Mouse (Mus musculus): ENCODE results near the gene Ttc6. TPM values are rescaled to one million over a fixed set of nuclear protein-coding genes. Genes with fewer than 3 reads are reported as not detected.
A peak's percentile ranks its signal among the peaks of the same experiment; 100 is the strongest.

Ttc6 gene
- polyA plus RNA-seq, 1 experiment from 2014 or later, result 2.9 TPM

DNA sequence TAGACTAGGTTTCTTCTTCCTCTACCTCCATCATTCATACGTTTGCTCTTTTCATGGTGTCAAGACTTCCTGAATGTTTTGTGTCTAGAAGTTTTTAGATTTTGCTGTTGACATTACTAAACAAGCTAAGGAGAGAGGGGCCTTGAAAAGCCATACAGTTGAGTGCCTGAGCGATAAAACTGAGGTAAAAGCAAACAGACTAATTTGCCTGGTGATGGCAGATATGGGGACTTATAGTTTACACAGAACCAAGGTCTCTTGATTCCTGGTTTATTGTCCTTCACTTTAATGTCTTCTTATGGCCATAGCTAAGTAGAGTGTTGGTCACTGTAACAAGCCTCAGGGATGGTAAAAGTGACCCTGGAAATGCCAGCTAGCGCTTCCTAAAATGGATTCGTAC, 51.2 kb downstream of the Ttc6 start:
- Histone ChIP-seq H3K36me3 (ENCODE audit: control insufficient read depth, insufficient read depth, low read length) (no peaks in the 10 kb centered on the region), H3K4me3 (ENCODE audit: low read depth, low read length) (no peak overlapping the region), H3K4me2 (no peak overlapping the region), H3K4me1 (ENCODE audit: control insufficient read depth, insufficient read depth, low read length) (no peaks in the 10 kb centered on the region), H3K27ac (ENCODE audit: low read depth, low read length) (no peak overlapping the region), H3K9me3 (ENCODE audit: control insufficient read depth, low read length) (no peaks in the 10 kb centered on the region), H3K27me3 (ENCODE audit: control insufficient read depth, insufficient read depth, low read length) (no peaks in the 10 kb centered on the region), H3K9ac (ENCODE audit: low read length) (no peak overlapping the region)
- DNase-seq (ENCODE audit: low spot score, missing footprints) (no peak), ATAC-seq (ENCODE audit: low FRiP score) (no peak)
- WGBS, result 92% methylated on average over 4 of the region's 4 CpGs

DNA sequence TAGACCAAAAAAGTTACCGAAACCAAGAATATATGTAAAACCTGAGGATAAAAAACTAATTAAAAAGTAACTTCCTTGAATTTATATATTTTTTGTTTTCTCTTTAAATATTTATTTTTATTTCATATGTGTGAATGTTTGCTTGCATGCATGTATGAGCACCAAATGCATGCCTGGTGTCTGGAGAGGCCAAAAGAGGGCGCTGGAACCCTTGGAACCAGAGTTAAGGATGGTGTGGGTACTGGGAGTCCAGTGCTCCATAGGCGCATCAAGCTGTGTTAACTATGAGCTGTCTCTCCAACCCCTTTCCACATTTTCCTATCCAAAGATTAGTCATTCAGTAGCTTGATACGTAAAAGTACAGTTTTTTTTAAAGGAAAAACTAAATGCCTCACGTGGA, 58.1 kb downstream of the Ttc6 start:
- ATAC-seq (ENCODE audit: low FRiP score) (no peak), DNase-seq (ENCODE audit: low spot score, missing footprints) (no peak)
- no peaks in the 10 kb centered on the region for H3K36me3 ChIP-seq (ENCODE audit: control insufficient read depth, insufficient read depth, low read length)
- H3K27me3 ChIP-seq (ENCODE audit: control insufficient read depth, insufficient read depth, low read length), result no peaks in the 10 kb centered on the region
- no peak overlapping the region for H3K27ac ChIP-seq (ENCODE audit: low read depth, low read length)
- no peak overlapping the region for H3K4me3 ChIP-seq (ENCODE audit: low read depth, low read length)
- no peak overlapping the region for H3K9ac ChIP-seq (ENCODE audit: low read length)
- 0 out of 2 replicates have a peak, but pooled peaks cover 4% of the 10 kb centered on the region for H3K4me1 ChIP-seq (ENCODE audit: control insufficient read depth, insufficient read depth, low read length)
- H3K9me3 ChIP-seq (ENCODE audit: control insufficient read depth, low read length), result no peaks in the 10 kb centered on the region
- no peak overlapping the region for H3K4me2 ChIP-seq
- WGBS, result 72% methylated on average over 5 of the region's 5 CpGs

DNA sequence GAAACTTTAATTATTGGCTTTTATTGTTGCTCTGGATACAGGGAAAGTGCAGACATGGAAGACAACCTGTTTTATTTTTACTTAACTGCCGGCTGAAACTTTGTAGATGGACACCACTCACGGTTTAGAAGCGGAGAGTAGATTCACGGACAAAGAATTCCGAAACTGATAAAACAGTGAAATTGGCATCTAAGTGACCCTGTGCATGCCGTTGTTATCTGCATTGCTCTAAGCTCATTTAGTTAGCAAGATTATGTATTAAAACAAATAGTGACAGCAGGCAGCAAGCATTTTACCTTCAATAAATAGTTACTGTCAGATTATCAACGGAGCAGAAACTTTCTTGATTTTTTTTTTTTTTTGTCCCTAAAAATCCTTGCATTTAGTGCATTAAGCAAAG, 59.4 kb downstream of the Ttc6 start:
- 54% methylated on average over 7 of the region's 7 CpGs for WGBS

DNA sequence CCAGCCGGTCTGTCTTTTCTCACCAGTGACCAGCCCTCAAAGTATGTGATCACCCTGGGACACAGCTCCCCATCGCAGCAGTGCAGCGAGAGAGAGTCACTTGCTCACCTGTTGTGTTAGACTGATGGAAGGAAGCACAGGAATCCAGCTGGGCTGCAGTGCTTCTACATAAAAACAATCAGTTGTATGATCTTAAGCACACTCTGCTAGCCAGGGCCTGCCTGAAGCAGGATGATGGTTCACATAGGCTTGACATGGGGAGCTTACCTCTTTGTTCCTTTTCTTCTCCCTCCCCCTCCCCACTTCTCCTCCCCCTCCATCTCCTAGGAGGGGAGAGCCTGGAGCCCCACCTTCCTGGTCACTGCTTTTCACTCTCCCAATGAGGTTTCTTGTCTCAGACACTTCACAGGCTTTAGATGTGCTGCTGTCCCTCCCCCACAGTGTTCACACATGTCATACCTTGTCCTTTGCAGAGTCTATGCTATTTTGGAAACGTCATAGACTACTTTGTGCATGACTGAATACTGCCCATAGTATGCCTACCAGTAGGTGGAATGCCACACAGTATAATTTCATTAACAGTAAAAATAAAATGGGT, 60.2 kb downstream of the Ttc6 start:
- no peak overlapping the region for H3K9ac ChIP-seq (ENCODE audit: low read length)
- H3K36me3 ChIP-seq (ENCODE audit: control insufficient read depth, insufficient read depth, low read length), result no peaks in the 10 kb centered on the region
- 0 out of 2 replicates have a peak, but pooled peaks cover 4% of the 10 kb centered on the region for H3K4me1 ChIP-seq (ENCODE audit: control insufficient read depth, insufficient read depth, low read length)
- no peaks in the 10 kb centered on the region for H3K9me3 ChIP-seq (ENCODE audit: control insufficient read depth, low read length)
- no peak overlapping the region for H3K27ac ChIP-seq (ENCODE audit: low read depth, low read length)
- WGBS, result 34% methylated on average over 4 of the region's 4 CpGs
- no peak overlapping the region for H3K4me2 ChIP-seq
- DNase-seq (ENCODE audit: low spot score, missing footprints), result no peak
- H3K27me3 ChIP-seq (ENCODE audit: control insufficient read depth, insufficient read depth, low read length), result no peaks in the 10 kb centered on the region
- peak; percentile 63; the same call in 1 of the 2 replicates for ATAC-seq (ENCODE audit: low FRiP score)
- H3K4me3 ChIP-seq (ENCODE audit: low read depth, low read length), result no peak overlapping the region

More for the DNA sequence above, 59.4 kb downstream of the Ttc6 start:
- Histone ChIP-seq H3K27me3 (ENCODE audit: control insufficient read depth, insufficient read depth, low read length) (no peaks in the 10 kb centered on the region), H3K27ac (ENCODE audit: low read depth, low read length) (no peak overlapping the region), H3K4me2 (no peak overlapping the region), H3K9me3 (ENCODE audit: control insufficient read depth, low read length) (no peaks in the 10 kb centered on the region), H3K4me3 (ENCODE audit: low read depth, low read length) (no peak overlapping the region), H3K4me1 (ENCODE audit: control insufficient read depth, insufficient read depth, low read length) (0 out of 2 replicates have a peak, but pooled peaks cover 4% of the 10 kb centered on the region), H3K9ac (ENCODE audit: low read length) (no peak overlapping the region), H3K36me3 (ENCODE audit: control insufficient read depth, insufficient read depth, low read length) (no peaks in the 10 kb centered on the region)
- DNase-seq (ENCODE audit: low spot score, missing footprints) (no peak), ATAC-seq (ENCODE audit: low FRiP score) (no peak)

DNA sequence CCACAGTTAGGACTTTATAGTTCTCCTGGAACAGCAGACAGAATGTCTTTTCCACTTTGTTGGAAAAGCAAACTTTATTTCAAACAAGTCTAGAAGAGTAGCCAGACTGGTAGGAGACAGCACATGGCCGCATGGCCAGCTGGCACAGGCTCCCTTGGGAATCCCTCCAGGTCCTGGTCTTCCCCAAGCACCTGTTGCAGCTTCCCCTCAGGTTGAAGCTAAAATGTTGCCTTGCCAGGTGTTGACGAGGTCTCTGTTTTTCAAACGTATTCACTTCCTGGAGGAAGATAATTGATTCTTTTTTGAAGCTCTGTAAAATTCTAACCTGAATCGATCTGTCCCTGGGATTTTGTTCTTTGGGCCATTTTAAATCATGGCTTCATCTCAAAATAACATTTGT, 86.1 kb downstream of the Ttc6 start:
- H3K4me2 ChIP-seq, result no peak overlapping the region
- DNase-seq (ENCODE audit: low spot score, missing footprints) (no peak), ATAC-seq (ENCODE audit: low FRiP score) (no peak)
- H3K4me1 ChIP-seq (ENCODE audit: control insufficient read depth, insufficient read depth, low read length), result no peaks in the 10 kb centered on the region
- H3K4me3 ChIP-seq (ENCODE audit: low read depth, low read length), result no peak overlapping the region
- 87% methylated on average over 4 of the region's 4 CpGs for WGBS
- H3K9me3 ChIP-seq (ENCODE audit: control insufficient read depth, low read length), result no peaks in the 10 kb centered on the region
- H3K27me3 ChIP-seq (ENCODE audit: control insufficient read depth, insufficient read depth, low read length), result no peaks in the 10 kb centered on the region
- H3K27ac ChIP-seq (ENCODE audit: low read depth, low read length), result no peak overlapping the region
- H3K36me3 ChIP-seq (ENCODE audit: control insufficient read depth, insufficient read depth, low read length), result no peaks in the 10 kb centered on the region
- no peak overlapping the region for H3K9ac ChIP-seq (ENCODE audit: low read length)

DNA sequence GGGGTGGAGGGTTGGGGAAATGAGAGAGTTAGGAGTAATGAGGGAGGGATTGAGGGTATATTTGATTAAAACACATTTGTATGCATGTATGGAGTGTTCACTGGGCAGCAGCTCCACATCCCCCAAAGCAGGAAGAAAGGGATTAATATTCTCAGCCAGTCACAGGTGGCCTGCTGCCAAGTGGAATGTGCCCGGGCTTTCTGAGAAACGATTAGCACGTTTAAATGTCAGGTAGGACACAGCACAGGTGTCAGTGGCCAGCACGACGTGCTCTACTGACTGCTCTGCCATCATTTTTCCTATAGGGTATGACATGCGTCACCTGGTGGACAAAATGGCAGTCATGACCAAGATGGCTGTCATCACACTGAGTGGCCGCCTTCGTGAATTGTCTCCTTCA, 86.8 kb downstream of the Ttc6 start:
- Histone ChIP-seq H3K4me1 (ENCODE audit: control insufficient read depth, insufficient read depth, low read length) (no peaks in the 10 kb centered on the region), H3K36me3 (ENCODE audit: control insufficient read depth, insufficient read depth, low read length) (no peaks in the 10 kb centered on the region), H3K9ac (ENCODE audit: low read length) (no peak overlapping the region), H3K4me3 (ENCODE audit: low read depth, low read length) (no peak overlapping the region), H3K4me2 (no peak overlapping the region), H3K27ac (ENCODE audit: low read depth, low read length) (no peak overlapping the region), H3K27me3 (ENCODE audit: control insufficient read depth, insufficient read depth, low read length) (no peaks in the 10 kb centered on the region), H3K9me3 (ENCODE audit: control insufficient read depth, low read length) (no peaks in the 10 kb centered on the region)
- DNase-seq (ENCODE audit: low spot score, missing footprints), result no peak
- no peak for ATAC-seq (ENCODE audit: low FRiP score)
- 91% methylated on average over 8 of the region's 8 CpGs for WGBS

DNA sequence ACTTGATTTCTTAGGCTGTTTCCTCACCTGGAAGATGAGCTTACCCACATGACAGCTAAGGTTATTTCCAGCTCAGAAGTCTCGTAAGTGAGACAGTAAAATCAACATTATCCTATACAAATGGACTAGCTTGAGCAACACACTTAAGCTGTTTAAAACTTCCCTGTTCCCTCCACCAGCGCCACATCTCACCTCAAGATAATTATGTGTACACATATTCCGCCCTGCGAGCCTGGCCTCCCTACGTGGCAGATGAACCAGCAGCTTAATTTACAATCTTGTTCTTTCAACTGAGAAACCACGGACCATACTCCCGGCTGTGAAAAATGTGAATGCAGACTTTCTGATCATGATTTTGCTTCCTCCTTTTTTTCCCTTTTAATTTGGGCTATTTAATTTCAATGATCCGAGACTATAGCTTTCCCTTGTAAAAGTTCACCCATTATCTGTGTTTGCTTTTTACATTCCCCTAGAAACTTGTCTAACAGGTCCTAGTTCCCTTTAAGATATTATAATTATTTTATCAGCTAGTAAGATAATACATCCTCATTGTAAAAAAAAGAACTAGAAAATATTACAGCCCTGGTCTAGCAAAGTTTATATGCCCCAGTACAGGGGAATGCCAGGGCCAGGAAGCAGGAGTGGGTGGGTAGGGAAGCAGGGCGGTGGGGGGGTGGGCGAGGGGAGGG, 99.2 kb downstream of the Ttc6 start:
- H3K4me2 ChIP-seq, result no peak overlapping the region
- no peak for ATAC-seq (ENCODE audit: low FRiP score)
- no peak for DNase-seq (ENCODE audit: low spot score, missing footprints)
- 82% methylated on average over 10 of the region's 10 CpGs for WGBS
- H3K36me3 ChIP-seq (ENCODE audit: control insufficient read depth, insufficient read depth, low read length), result no peaks in the 10 kb centered on the region
- H3K4me1 ChIP-seq (ENCODE audit: control insufficient read depth, insufficient read depth, low read length), result no peaks in the 10 kb centered on the region
- no peaks in the 10 kb centered on the region for H3K9me3 ChIP-seq (ENCODE audit: control insufficient read depth, low read length)
- no peak overlapping the region for H3K9ac ChIP-seq (ENCODE audit: low read length)
- no peak overlapping the region for H3K4me3 ChIP-seq (ENCODE audit: low read depth, low read length)
- no peaks in the 10 kb centered on the region for H3K27me3 ChIP-seq (ENCODE audit: control insufficient read depth, insufficient read depth, low read length)
- no peak overlapping the region for H3K27ac ChIP-seq (ENCODE audit: low read depth, low read length)

DNA sequence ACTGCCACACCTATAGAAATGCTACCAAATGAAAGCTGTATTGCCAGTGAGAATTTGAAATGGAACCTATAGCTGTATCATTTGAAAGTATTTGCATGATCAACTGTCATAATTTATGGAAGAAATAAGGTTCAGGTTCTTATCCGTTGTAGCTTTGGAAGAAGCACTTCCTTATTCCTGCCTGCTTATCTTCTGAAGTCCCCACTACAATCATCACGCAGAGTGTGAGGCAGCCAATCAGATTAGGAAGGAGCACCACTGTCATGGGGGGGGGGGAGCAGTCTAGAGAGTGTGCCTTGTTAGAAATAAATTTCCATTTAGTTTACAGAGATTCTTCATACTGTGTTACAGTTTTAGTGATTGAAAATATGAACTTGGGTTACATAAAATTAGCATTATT, 108.5 kb downstream of the Ttc6 start:
- WGBS, result 89% methylated on average over 2 of the region's 2 CpGs
- H3K36me3 ChIP-seq (ENCODE audit: control insufficient read depth, insufficient read depth, low read length), result no peaks in the 10 kb centered on the region
- H3K9ac ChIP-seq (ENCODE audit: low read length), result no peak overlapping the region
- DNase-seq (ENCODE audit: low spot score, missing footprints) (peak; percentile 56), ATAC-seq (ENCODE audit: low FRiP score) (no peak)
- H3K4me2 ChIP-seq, result no peak overlapping the region
- H3K4me3 ChIP-seq (ENCODE audit: low read depth, low read length), result no peak overlapping the region
- no peak overlapping the region for H3K27ac ChIP-seq (ENCODE audit: low read depth, low read length)
- H3K9me3 ChIP-seq (ENCODE audit: control insufficient read depth, low read length), result no peaks in the 10 kb centered on the region
- no peaks in the 10 kb centered on the region for H3K27me3 ChIP-seq (ENCODE audit: control insufficient read depth, insufficient read depth, low read length)
- no peaks in the 10 kb centered on the region for H3K4me1 ChIP-seq (ENCODE audit: control insufficient read depth, insufficient read depth, low read length)

DNA sequence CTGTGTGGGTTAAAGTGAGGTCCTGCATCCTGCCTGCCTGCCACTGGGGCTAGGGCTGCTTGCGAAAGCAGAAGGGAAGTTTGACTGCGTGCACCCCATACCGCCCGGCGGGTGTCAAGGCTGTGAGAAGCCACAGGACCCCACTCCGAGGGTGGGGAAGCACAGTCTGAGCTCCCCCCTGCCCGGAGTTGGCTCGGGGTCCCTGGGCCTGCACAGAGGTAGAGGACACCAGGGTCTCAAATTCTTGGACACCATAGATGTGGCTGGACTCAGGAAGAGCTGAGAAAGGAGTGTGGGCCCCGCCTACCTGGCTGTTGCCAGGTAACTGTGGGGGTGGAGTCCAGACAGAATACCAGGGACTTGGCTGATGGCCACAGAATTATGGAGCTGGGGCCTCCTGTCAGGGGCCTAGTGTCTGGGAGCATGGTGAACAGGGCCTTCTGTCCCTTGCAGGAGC, 121.1 kb downstream of the Ttc6 start:
- H3K27me3 ChIP-seq (ENCODE audit: control insufficient read depth, insufficient read depth, low read length), result no peaks in the 10 kb centered on the region
- H3K9me3 ChIP-seq (ENCODE audit: control insufficient read depth, low read length), result no peaks in the 10 kb centered on the region
- no peak for DNase-seq (ENCODE audit: low spot score, missing footprints)
- ATAC-seq (ENCODE audit: low FRiP score), result peak; percentile 42; the same call in 1 of the 2 replicates
- no peaks in the 10 kb centered on the region for H3K4me1 ChIP-seq (ENCODE audit: control insufficient read depth, insufficient read depth, low read length)
- H3K36me3 ChIP-seq (ENCODE audit: control insufficient read depth, insufficient read depth, low read length), result no peaks in the 10 kb centered on the region
- no peak overlapping the region for H3K4me3 ChIP-seq (ENCODE audit: low read depth, low read length)
- H3K27ac ChIP-seq (ENCODE audit: low read depth, low read length), result no peak overlapping the region
- no peak overlapping the region for H3K4me2 ChIP-seq
- 40% methylated on average over 9 of the region's 9 CpGs for WGBS
- H3K9ac ChIP-seq (ENCODE audit: low read length), result no peak overlapping the region
